Mouse (Mus musculus): ENCODE results near the gene Cdyl2.

GRCm38 (mm10) chr8:116606171-116606570 lies 126.6 kb downstream of the Cdyl2 start:
- no peak for TF ChIP-seq EP300 (IDR thresholded peaks at IDR 0.05; ENCODE audit: low read depth in 1 of 2, low read length in 2 of 2)
- TF ChIP-seq CTCF (IDR thresholded peaks at IDR 0.05 in 2 of 3, conservative IDR thresholded peaks at IDR 0.05 in 1 of 3; ENCODE audit: control insufficient read depth in 1 of 3, insufficient read depth in 1 of 3, low read depth in 2 of 3, low read length in 3 of 3, poor library complexity in 1 of 3, severe bottlenecking in 1 of 3) = no peak
- no peak for TF ChIP-seq GABPA (IDR thresholded peaks at IDR 0.05; ENCODE audit: low read depth, low read length)
- TF ChIP-seq POLR2AphosphoS5 (IDR thresholded peaks at IDR 0.05; ENCODE audit: borderline replicate concordance, low read depth, low read length) = no peak
- TF ChIP-seq ZNF384 (IDR thresholded peaks at IDR 0.05; ENCODE audit: low read depth, low read length) = no peak
- TF ChIP-seq MAFK (IDR thresholded peaks at IDR 0.05; ENCODE audit: borderline replicate concordance, low read depth, low read length) = no peak
- TF ChIP-seq NRF1 (IDR thresholded peaks at IDR 0.05; ENCODE audit: insufficient read depth, low read depth, low read length, poor library complexity, severe bottlenecking) = no peak
- no peak for TF ChIP-seq POLR2A (IDR thresholded peaks at IDR 0.05; ENCODE audit: control insufficient read depth in 1 of 2, insufficient read depth in 1 of 2, low read depth in 1 of 2, low read length in 2 of 2, poor library complexity in 1 of 2)
- TF ChIP-seq HCFC1 (IDR thresholded peaks at IDR 0.05; ENCODE audit: low read depth, low read length) = no peak

Data from MEL (cell line).